Mouse (Mus musculus): ENCODE measurements around the gene Osgep. TPM values are rescaled to one million over a fixed set of nuclear protein-coding genes. Genes with fewer than 3 reads are reported as not detected.

Gene Osgep
- polyA plus RNA-seq, 1 experiment from 2014 or later, result 122 TPM

DNA sequence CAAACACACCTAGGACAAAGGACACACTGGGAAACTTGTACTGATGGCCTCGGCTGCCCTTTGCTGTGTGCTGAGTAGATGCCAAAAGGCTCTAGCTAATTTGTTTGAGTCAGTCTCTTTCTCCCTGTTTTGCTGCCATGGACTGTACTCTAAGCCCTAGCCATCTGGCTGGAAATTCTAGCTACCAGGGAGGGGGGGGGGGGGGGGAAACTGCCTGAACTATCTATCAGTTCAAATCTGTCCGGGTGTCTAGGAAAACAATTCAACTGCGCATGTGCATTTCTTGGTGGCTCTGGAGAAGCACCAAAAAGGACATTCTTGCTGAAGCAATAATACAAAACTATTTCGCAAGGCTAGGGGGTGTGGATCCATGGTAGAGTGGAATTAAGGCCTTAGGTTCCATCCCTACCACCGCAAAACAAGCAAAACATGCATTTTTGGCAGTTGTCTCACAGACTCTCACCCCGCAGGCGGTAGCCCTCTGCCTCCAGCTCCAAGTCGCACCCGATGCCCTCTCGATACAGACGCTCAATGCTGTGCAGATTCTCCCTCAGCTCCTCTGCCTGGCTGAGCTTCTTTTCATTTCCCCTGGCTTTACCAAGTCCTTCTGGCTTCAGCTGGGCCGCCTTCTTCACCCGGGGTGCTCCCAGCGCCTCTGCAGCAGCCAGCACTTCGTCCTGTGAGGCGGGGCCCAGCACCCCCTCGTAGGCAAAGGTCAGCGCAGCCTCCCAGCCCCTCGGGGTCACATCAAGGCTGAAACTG is 28.5 kb downstream of the Osgep start:
- no peaks in the 10 kb centered on the region for H3K9me3 ChIP-seq (replicated peaks)
- H3K4me3 ChIP-seq, result peak overlapping the region; percentile 48
- H3K4me1 ChIP-seq, result peaks cover 10% of the 10 kb centered on the region
- H3K9ac ChIP-seq, result peak overlapping the region; percentile 64
- peak overlapping the region; percentile 91 for H3K4me2 ChIP-seq (replicated peaks)
- H3K27ac ChIP-seq, result no peak overlapping the region
- H3K27me3 ChIP-seq, result peaks cover 15% of the 10 kb centered on the region; the same call in 1 of the 2 replicates
- H3K36me3 ChIP-seq, result no peaks in the 10 kb centered on the region
- WGBS, result 15% methylated on average over 19 of the region's 19 CpGs
- ATAC-seq (ENCODE audit: low FRiP score), result peak; percentile 53; the same call in 1 of the 2 replicates

DNA sequence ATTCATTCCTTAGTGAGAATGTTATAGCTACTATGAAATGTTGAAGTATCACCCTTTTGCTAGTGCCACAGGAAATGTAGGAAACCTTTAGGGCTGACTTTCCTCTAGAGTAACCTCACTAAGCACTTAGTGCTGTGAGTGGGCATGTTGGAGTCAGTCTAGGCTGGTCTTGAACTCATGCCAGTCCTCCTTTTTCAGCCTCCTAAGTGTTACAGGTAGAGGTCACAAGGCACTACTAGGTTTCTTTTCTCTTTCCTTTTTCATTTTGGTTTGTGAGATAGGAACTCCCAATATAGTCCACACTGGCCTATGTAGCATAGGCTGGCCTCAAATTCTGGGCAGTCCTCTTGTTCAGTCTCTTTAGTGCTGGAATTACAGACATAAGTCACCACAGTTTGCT is 29.3 kb downstream of the Osgep start:
- no peak overlapping the region for H3K9ac ChIP-seq
- ATAC-seq (ENCODE audit: low FRiP score), result no peak
- H3K36me3 ChIP-seq, result no peaks in the 10 kb centered on the region
- peaks cover 10% of the 10 kb centered on the region for H3K4me1 ChIP-seq
- H3K27me3 ChIP-seq, result peaks cover 15% of the 10 kb centered on the region; the same call in 1 of the 2 replicates
- H3K27ac ChIP-seq, result no peak overlapping the region
- H3K4me2 ChIP-seq (replicated peaks), result no peak overlapping the region
- H3K4me3 ChIP-seq, result no peak overlapping the region
- no peaks in the 10 kb centered on the region for H3K9me3 ChIP-seq (replicated peaks)

DNA sequence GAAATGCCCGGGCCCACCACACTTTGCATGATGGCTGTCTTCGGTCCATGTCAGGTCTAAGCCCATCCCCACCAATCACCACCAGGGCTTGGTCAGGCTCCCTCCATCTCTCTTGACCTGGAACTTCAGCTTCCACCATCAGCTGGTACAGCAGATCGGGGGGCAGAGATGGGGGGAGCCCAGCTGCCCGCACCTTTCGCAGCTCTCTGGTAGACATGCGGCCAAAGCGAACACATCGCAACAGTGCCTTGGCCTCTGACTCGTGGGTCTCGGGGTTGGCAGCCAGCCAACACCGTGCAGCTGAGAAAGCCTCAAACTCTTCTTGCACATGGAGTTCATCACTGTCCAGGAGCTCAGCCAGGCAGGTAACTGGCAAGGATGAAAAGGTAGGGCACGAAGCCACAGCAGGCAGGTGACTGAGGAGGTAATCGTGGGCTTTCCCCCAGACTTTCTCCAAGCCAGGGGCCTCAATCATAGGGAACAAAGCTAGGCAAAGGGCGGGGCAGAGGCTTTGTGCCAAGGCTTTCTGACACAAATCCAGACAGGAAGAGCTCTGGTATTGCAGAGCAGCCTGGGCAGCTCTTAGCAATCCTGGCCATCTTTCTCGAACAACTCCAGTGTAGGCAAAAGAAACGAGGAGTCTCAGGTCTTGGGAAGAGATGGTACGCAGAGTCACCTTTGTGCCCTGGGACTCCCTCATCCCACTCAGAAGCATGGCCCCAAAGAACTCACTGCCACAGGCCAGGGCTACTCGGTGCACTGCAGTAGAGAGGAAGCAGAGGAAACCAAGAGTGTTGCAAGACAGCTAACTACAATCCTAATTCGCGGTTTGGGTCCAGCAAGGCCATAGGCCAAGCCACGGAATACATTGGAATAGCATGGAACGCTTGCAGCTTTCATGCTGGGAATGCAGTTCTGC is 31.9 kb downstream of the Osgep start:
- H3K4me2 ChIP-seq (replicated peaks), result no peak overlapping the region

DNA sequence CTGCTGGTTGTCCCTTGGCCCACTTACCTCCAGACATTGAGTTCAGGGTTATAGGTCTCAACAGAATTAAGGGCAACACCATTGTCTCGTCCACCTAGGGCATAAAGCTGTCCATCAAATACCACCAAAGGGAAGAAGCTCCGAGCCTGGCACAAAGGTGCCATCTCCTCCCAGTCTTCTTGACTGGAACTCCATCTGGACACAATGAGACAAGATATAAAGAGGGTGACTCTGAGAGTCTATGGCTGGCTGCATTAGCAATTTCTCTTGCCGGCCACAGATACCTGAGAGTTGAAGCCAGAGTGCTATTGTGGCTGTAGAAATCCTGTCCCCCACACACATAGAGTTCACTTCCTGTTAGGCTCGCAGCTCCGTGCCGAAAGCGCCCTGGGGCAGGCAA is 32.6 kb downstream of the Osgep start:
- no peaks in the 10 kb centered on the region for H3K36me3 ChIP-seq
- H3K27me3 ChIP-seq, result peaks cover 9% of the 10 kb centered on the region; the same call in 1 of the 2 replicates
- H3K4me1 ChIP-seq, result peaks cover 9% of the 10 kb centered on the region
- ATAC-seq (ENCODE audit: low FRiP score), result no peak
- H3K4me3 ChIP-seq, result no peak overlapping the region
- H3K9ac ChIP-seq, result no peak overlapping the region
- no peak overlapping the region for H3K4me2 ChIP-seq (replicated peaks)
- no peaks in the 10 kb centered on the region for H3K9me3 ChIP-seq (replicated peaks)
- no peak overlapping the region for H3K27ac ChIP-seq
- 96% methylated on average over 7 of the region's 7 CpGs for WGBS

More for the DNA sequence above, 31.9 kb downstream of the Osgep start:
- Histone ChIP-seq H3K9ac (no peak overlapping the region), H3K4me1 (peaks cover 10% of the 10 kb centered on the region), H3K27ac (no peak overlapping the region), H3K36me3 (no peaks in the 10 kb centered on the region), H3K27me3 (peaks cover 15% of the 10 kb centered on the region; the same call in 1 of the 2 replicates), H3K9me3 (replicated peaks) (no peaks in the 10 kb centered on the region), H3K4me3 (no peak overlapping the region)
- no peak for ATAC-seq (ENCODE audit: low FRiP score)
- WGBS, result 89% methylated on average over 22 of the region's 22 CpGs

DNA sequence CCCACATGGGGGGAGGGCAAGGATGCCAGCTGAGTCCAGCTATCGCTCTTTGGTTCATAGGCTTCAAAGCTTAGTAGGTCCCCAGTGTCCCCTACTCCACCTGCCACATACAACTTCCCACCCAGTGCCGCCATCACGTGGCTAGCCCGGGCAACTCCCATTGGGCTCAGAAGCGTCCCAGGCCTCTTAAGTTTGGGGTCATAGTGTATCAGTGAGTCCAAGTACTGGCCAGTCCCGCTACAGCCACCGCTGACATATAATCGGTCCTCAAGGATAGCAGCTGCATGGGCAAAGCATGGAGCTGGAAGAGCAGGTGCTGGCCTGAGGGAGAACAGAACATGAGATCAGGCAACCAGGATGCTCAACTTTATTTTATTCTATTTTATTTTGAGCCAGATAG is 33.1 kb downstream of the Osgep start:
- H3K27ac ChIP-seq, result no peak overlapping the region
- 93% methylated on average over 8 of the region's 8 CpGs for WGBS
- no peaks in the 10 kb centered on the region for H3K9me3 ChIP-seq (replicated peaks)
- H3K9ac ChIP-seq, result no peak overlapping the region
- H3K4me3 ChIP-seq, result no peak overlapping the region
- no peak overlapping the region for H3K4me2 ChIP-seq (replicated peaks)
- no peak for ATAC-seq (ENCODE audit: low FRiP score)
- H3K27me3 ChIP-seq, result 0 out of 2 replicates have a peak, but pooled peaks cover 5% of the 10 kb centered on the region
- H3K4me1 ChIP-seq, result peaks cover 6% of the 10 kb centered on the region
- no peaks in the 10 kb centered on the region for H3K36me3 ChIP-seq

DNA sequence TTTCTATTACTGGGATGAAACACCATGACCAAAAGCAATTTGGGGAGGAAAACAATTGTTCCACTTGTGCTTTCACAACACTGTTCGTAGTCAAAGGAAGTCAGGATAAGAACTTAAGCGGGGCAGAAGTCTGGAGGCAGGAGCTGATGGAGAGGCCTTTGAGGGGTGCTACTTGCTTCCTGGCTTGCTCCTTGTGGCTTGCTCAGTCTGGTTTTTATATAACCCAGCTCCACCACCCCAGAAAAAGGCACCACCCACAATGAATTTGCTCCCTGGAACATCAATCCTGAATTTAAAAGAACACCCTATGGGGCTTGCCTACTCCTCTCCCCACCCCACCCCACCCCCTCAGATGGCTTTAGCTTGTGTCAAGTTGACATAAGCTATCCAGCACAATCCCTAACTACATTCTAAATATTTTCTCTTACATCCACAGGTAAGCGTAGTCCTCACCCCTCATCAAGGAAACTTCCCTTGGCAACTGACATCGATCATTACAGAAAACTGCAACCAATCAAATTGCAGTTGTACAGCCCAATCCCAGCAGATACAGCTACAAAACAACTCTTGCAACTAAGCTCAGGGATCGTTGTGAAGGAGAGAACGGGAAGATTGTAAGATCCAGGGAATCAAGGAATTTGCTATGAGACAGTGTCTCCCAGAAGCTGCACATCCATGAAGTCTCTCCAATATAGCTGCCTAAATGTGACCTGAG is 48.3 kb downstream of the Osgep start:
- no peak overlapping the region for H3K9ac ChIP-seq
- 91% methylated on average over 6 of the region's 6 CpGs for WGBS
- no peaks in the 10 kb centered on the region for H3K9me3 ChIP-seq (replicated peaks)
- H3K27me3 ChIP-seq, result no peaks in the 10 kb centered on the region
- H3K4me1 ChIP-seq, result no peaks in the 10 kb centered on the region
- H3K36me3 ChIP-seq, result no peaks in the 10 kb centered on the region
- no peak for ATAC-seq (ENCODE audit: low FRiP score)
- H3K4me3 ChIP-seq, result no peak overlapping the region
- no peak overlapping the region for H3K4me2 ChIP-seq (replicated peaks)
- no peak overlapping the region for H3K27ac ChIP-seq

DNA sequence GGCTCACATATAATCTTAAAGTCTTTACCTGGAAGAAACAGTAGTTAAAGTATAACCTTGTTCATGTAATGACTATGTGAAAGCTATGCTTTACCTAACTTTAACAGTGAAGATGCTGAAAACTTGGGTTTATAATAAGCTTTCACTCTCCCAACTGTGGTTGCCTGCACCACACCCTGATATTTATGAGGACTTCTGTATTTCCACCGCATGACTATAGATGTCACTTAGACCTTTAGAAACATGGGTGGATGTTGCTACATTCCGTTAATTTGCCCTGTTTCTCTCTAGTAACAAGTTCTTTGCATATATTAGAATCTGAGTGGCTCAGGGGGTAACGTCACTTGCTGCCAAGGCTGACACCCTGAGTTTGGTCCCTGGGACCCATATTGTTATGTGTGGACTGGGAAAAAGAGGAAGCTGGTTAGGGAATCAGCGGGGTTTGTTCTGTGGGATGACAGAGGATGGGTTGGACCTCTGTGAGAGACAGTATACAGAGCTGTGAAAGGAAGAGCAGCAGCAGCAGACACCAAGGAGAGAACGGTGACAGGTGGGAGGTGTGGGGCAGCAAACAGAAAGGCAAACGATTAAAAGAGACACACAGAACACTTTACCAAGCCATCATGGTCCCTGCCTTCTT is 49.0 kb downstream of the Osgep start:
- H3K27ac ChIP-seq, result no peak overlapping the region
- no peaks in the 10 kb centered on the region for H3K9me3 ChIP-seq (replicated peaks)
- no peaks in the 10 kb centered on the region for H3K27me3 ChIP-seq
- peaks cover 2% of the 10 kb centered on the region; the same call in 1 of the 2 replicates for H3K4me1 ChIP-seq
- H3K9ac ChIP-seq, result no peak overlapping the region
- ATAC-seq (ENCODE audit: low FRiP score), result no peak
- WGBS, result 81% methylated on average over 6 of the region's 6 CpGs
- no peak overlapping the region for H3K4me2 ChIP-seq (replicated peaks)
- no peak overlapping the region for H3K4me3 ChIP-seq
- H3K36me3 ChIP-seq, result no peaks in the 10 kb centered on the region

DNA sequence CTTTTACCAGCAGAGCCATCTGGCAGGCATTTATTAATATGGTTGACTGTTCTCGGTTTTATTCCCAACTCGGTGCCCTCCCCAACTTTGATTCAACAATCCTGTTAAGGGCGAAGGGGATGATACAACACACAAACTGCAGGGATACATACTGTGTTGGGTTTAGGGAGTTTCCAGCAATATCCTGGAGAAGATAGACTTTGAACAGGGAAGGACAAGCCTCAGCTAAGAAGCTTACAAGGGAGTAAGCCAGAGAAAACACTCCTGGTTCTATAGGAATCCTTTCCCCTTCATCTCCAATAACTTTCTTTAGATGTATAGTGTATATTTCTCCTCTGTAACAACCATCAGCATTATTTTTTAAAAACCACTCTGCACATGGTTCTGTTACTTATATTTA is 49.5 kb downstream of the Osgep start:
- ATAC-seq (ENCODE audit: low FRiP score), result no peak
- H3K27me3 ChIP-seq, result no peaks in the 10 kb centered on the region
- peaks cover 4% of the 10 kb centered on the region; the same call in 1 of the 2 replicates for H3K4me1 ChIP-seq
- H3K4me3 ChIP-seq, result no peak overlapping the region
- H3K27ac ChIP-seq, result no peak overlapping the region
- H3K9me3 ChIP-seq (replicated peaks), result no peaks in the 10 kb centered on the region
- WGBS, result 85% methylated on average over 3 of the region's 3 CpGs
- no peak overlapping the region for H3K9ac ChIP-seq
- no peaks in the 10 kb centered on the region for H3K36me3 ChIP-seq
- no peak overlapping the region for H3K4me2 ChIP-seq (replicated peaks)

DNA sequence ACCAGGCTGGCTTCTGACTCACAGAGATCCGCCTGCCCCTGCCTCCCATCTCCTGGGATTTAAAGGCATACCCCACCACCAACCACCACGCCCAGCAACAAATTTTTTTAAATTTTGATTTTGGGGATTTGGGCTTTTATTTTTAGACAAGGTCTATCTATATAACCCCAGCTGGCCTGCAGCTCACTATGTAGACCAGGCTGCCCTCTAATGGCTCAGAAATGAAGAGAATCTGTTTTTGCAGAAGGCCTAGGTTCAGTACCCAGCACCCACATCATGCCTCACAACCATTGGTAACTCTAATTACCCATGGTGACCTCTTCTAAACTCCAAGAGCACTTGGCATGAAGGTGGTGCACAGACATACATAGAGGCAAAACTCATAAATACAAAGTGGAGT is 53.4 kb downstream of the Osgep start:
- peaks cover 4% of the 10 kb centered on the region; the same call in 1 of the 2 replicates for H3K4me1 ChIP-seq

DNA sequence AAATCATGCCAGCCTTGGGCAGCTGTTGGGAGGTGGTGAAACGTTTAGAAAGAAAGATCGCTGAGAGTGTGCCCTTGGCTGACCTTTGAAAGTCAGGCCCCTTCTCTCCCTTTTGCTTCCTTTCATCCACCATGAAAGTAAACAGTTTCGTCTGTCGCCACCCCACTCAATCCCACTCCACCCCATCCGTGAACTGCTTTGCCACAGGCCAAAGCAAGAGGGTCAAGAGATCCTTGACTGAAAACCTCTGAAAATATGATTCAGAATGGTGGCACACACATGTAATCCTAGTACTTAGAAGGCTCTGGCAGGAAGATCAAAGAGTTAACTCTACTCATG is 53.9 kb downstream of the Osgep start:
- Histone ChIP-seq H3K4me1 (peaks cover 4% of the 10 kb centered on the region; the same call in 1 of the 2 replicates), H3K27me3 (no peaks in the 10 kb centered on the region), H3K36me3 (no peaks in the 10 kb centered on the region), H3K9me3 (replicated peaks) (no peaks in the 10 kb centered on the region), H3K27ac (no peak overlapping the region), H3K4me2 (replicated peaks) (peak overlapping the region; percentile 68), H3K4me3 (peak overlapping the region; percentile 51), H3K9ac (peak overlapping the region; percentile 62)
- peak; percentile 40 for ATAC-seq (ENCODE audit: low FRiP score)
- 29% methylated on average over 5 of the region's 5 CpGs for WGBS

More for the DNA sequence above, 53.4 kb downstream of the Osgep start:
- no peaks in the 10 kb centered on the region for H3K27me3 ChIP-seq
- H3K36me3 ChIP-seq, result no peaks in the 10 kb centered on the region
- WGBS, result 86% methylated on average over 2 of the region's 2 CpGs
- no peak overlapping the region for H3K9ac ChIP-seq
- no peak for ATAC-seq (ENCODE audit: low FRiP score)
- H3K4me2 ChIP-seq (replicated peaks), result peak overlapping the region; percentile 68
- H3K4me3 ChIP-seq, result no peak overlapping the region
- H3K9me3 ChIP-seq (replicated peaks), result no peaks in the 10 kb centered on the region
- no peak overlapping the region for H3K27ac ChIP-seq

DNA sequence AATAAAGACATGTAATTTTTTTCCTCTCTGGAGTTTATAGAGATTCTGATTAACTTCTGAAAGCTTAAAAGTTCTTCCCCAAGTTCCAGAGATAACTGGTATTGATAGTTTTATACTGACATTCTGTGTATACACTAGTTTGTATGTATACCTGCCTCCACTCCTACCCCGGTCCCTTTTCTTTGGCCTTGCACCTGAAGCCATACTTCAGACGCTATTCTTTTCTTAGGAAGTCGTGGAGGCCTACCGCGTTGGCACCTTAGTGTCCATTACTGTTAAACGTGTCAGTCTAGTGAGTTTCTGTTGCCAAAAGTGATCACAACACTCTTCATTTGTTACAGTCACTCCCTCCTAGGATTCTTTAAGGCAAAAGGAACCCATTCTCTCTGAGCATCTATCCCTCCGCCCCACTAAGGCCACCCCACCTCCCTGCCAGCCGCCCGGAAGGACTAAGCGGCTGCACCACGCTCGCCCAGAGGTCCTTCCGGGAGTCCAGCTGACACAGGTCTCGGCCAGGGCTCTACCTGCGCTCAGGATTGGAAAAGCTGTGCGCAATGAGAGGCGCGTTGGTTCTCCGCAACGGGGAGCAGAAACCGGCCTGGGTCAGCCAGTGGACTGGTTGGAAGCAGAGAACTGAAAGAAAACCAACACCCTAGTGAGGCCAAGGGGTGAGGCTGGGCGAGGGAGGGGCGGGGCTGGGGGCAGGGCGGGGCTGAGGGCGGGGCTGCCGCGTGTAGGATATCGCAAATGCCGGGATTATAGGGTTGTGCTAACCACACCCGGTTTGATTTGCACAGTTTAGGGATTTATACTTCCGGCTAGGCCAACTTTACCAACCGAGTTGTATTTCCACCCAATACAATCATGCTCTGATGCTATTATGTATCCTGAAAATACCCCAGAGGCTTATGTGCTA is 54.5 kb downstream of the Osgep start, which contains the start of gene Tep1:
Gene Tep1 (minus strand): TSS at position 672 of the 916 bp plus-strand sequence.
- peak within 1 kb of the TSS; percentile 68 for H3K4me2 ChIP-seq (replicated peaks)
- peak within 1 kb of the TSS; percentile 51 for H3K4me3 ChIP-seq
- peak; percentile 88 for ATAC-seq (ENCODE audit: low FRiP score)
- peaks cover 4% of the 10 kb centered on the region; the same call in 1 of the 2 replicates for H3K4me1 ChIP-seq
- H3K36me3 ChIP-seq, result no peaks in the 10 kb centered on the region
- peak within 1 kb of the TSS; percentile 76 for H3K27ac ChIP-seq
- no peaks in the 10 kb centered on the region for H3K9me3 ChIP-seq (replicated peaks)
- WGBS, result 8% methylated on average over 32 of the region's 32 CpGs
- H3K9ac ChIP-seq, result peak within 1 kb of the TSS; percentile 62
- H3K27me3 ChIP-seq, result no peaks in the 10 kb centered on the region

Data from hindbrain, embryonic 12.5 days (tissue).